Mouse (Mus musculus) limb, embryonic 15.5 days (tissue): ENCODE data around the gene Pdhb. TPM values are rescaled to one million over a fixed set of nuclear protein-coding genes. Genes with fewer than 3 reads are reported as not detected.
A peak's percentile ranks its signal among the peaks of the same experiment; 100 is the strongest.

Experiments
- ATAC-seq: fragments of 200-750 bp; cut with Nextera tagmentation; 2 replicates; pipeline ENCODE4 v1.8.0; 2017; ENCODE audit warnings: low read depth, moderate TSS enrichment; ENCODE audit not compliant: insufficient number of reproducible peaks, low FRiP score, low TSS enrichment
- H3K27ac ChIP-seq: fragments of 300-500 bp; sonication (generic); 2 replicates; pipeline ENCODE4 v1.5.1; 2015; ENCODE audit warnings: moderate library complexity, mild to moderate bottlenecking, inconsistent platforms
- H3K27me3 ChIP-seq: fragments of 300-500 bp; sonication (generic); 2 replicates; pipeline ENCODE4 v1.6.1; 2015; ENCODE audit warnings: inconsistent platforms
- H3K36me3 ChIP-seq: fragments of 300-500 bp; sonication (generic); 2 replicates; pipeline ENCODE4 v1.6.1; 2015; ENCODE audit warnings: inconsistent platforms
- H3K4me1 ChIP-seq: fragments of 300-500 bp; sonication (generic); 2 replicates; pipeline ENCODE4 v1.6.1; 2015; ENCODE audit warnings: inconsistent platforms
- H3K4me2 ChIP-seq: fragments of 300-500 bp; sonication (generic); 2 replicates; pipeline ENCODE4 v1.6.1; 2015; ENCODE audit warnings: mild to moderate bottlenecking, inconsistent platforms
- H3K4me3 ChIP-seq: fragments of 300-500 bp; sonication (generic); 2 replicates; pipeline ENCODE4 v1.5.1; 2015; ENCODE audit warnings: mild to moderate bottlenecking, inconsistent platforms
- H3K9ac ChIP-seq: fragments of 300-500 bp; sonication (generic); 2 replicates; pipeline ENCODE4 v1.6.1; 2015; ENCODE audit warnings: inconsistent platforms
- H3K9me3 ChIP-seq: fragments of 300-500 bp; sonication (generic); 2 replicates; pipeline ENCODE4 v1.6.1; 2016; ENCODE audit warnings: inconsistent platforms
- WGBS: fragments of 180-500 bp; shearing (Covaris S2); methylation state at CpG from one replicate; pipeline ENCODE4 v1.1.7; 2015; 5-methylcytosine and 5-hydroxymethylcytosine counted together
- polyA plus RNA-seq: library from polyadenylated mRNA; unstranded; fragments of >200 nt; fragmentation: Nextera tagmentation; extraction: Ambion mirVana; gene quantifications from 2 replicates; pipeline ENCODE4 v1.2.1, GENCODE M21; 2015

Gene Pdhb
- polyA plus RNA-seq = 171 and 200 TPM in 2 replicates

- under 1% methylated on average over 64 of the region's 64 CpGs for WGBS
Observed at GRCm38 (mm10) chr14:8172507-8173410, at the start of gene Pdhb. Gene Pdhb, minus strand, starts transcription at chr14:8173025.

GRCm38 (mm10) chr14:8222561-8222960 lies 49.7 kb upstream of the Pdhb start:
- WGBS = 96% methylated on average over 16 of the region's 16 CpGs
- no peak overlapping the region for H3K9ac ChIP-seq
- H3K4me2 ChIP-seq = no peak overlapping the region
- no peaks in the 10 kb centered on the region for H3K27me3 ChIP-seq
- peaks cover 12% of the 10 kb centered on the region for H3K36me3 ChIP-seq
- ATAC-seq = no peak
- H3K4me3 ChIP-seq = no peak overlapping the region
- H3K9me3 ChIP-seq = no peaks in the 10 kb centered on the region
- no peaks in the 10 kb centered on the region for H3K4me1 ChIP-seq
- H3K27ac ChIP-seq = no peak overlapping the region

More at GRCm38 (mm10) chr14:8172507-8173410, at the start of gene Pdhb:
- Histone ChIP-seq H3K4me2 (peak within 1 kb of the TSS; percentile 76), H3K9me3 (no peaks in the 10 kb centered on the region), H3K36me3 (peaks cover 32% of the 10 kb centered on the region), H3K4me3 (peak within 1 kb of the TSS; percentile 96), H3K9ac (peak within 1 kb of the TSS; percentile 94), H3K4me1 (peaks cover 9% of the 10 kb centered on the region), H3K27ac (peak within 1 kb of the TSS; percentile 83), H3K27me3 (no peaks in the 10 kb centered on the region)
- peak; percentile 99 for ATAC-seq

DNA sequence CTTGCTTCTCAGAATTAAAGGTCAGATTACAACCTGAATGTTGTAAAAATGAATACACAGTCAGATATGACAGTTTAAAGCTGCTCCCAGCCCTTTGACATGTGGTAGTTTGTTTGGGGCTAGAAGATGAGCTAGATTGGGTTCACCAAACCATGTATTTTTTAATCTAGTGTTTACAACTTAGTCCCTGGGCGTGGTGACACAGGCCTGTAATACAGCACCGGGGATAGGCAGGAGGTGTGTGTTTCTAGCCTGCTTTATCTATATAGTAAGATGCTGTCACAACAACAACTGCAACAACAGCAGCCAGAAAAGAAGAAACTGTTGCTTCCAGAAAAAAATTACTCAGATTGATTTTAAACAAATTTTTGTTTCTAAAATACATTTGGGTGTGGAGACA lies 48.1 kb upstream of the Pdhb start:
- H3K4me3 ChIP-seq = no peak overlapping the region
- H3K9ac ChIP-seq = no peak overlapping the region
- H3K27ac ChIP-seq = no peak overlapping the region
- no peaks in the 10 kb centered on the region for H3K9me3 ChIP-seq
- WGBS = 87% methylated on average over 2 of the region's 2 CpGs
- H3K27me3 ChIP-seq = no peaks in the 10 kb centered on the region
- ATAC-seq = no peak
- peaks cover 12% of the 10 kb centered on the region for H3K36me3 ChIP-seq
- no peak overlapping the region for H3K4me2 ChIP-seq
- no peaks in the 10 kb centered on the region; the same call in 1 of the 2 replicates for H3K4me1 ChIP-seq

- Histone ChIP-seq H3K4me2 (no peak overlapping the region), H3K4me3 (no peak overlapping the region), H3K27ac (no peak overlapping the region), H3K9me3 (no peaks in the 10 kb centered on the region), H3K27me3 (no peaks in the 10 kb centered on the region), H3K36me3 (peaks cover 12% of the 10 kb centered on the region), H3K4me1 (peaks cover 5% of the 10 kb centered on the region), H3K9ac (no peak overlapping the region)
- WGBS = 74% methylated on average over 7 of the region's 7 CpGs
- no peak for ATAC-seq
Observed at GRCm38 (mm10) chr14:8220306-8220705, 47.5 kb upstream of the Pdhb start.

DNA sequence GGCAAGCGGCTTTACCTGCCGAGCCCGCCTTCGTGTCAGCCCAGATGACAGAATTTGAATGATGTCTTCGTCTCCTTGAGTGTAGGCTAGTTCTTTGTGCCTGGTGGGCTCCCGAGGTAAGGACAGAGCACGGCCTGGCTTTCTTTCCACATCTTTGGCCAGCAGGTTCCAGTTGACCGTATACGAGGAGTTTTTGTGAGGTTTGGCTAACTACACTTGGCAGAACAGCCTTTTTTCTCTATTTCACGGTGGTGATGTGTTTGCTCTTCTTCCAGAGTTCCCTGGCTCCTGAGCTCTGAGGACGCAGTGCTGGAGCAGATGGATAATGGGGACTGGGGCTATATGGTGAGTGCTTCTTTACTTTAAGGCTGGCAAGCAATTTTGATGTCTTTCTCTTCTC lies 47.1 kb upstream of the Pdhb start:
- no peak overlapping the region for H3K4me3 ChIP-seq
- peaks cover 12% of the 10 kb centered on the region for H3K36me3 ChIP-seq
- no peaks in the 10 kb centered on the region for H3K27me3 ChIP-seq
- no peak overlapping the region for H3K9ac ChIP-seq
- H3K4me2 ChIP-seq = no peak overlapping the region
- H3K9me3 ChIP-seq = no peaks in the 10 kb centered on the region
- WGBS = 80% methylated on average over 11 of the region's 11 CpGs
- no peak overlapping the region for H3K27ac ChIP-seq
- ATAC-seq = no peak
- peaks cover 9% of the 10 kb centered on the region for H3K4me1 ChIP-seq

GRCm38 (mm10) chr14:8218730-8219380 lies 46.0 kb upstream of the Pdhb start:
- H3K27ac ChIP-seq = no peak overlapping the region
- no peak overlapping the region for H3K4me3 ChIP-seq
- H3K4me2 ChIP-seq = no peak overlapping the region
- no peak for ATAC-seq
- H3K36me3 ChIP-seq = peaks cover 12% of the 10 kb centered on the region
- no peaks in the 10 kb centered on the region for H3K9me3 ChIP-seq
- no peak overlapping the region for H3K9ac ChIP-seq
- no peaks in the 10 kb centered on the region for H3K27me3 ChIP-seq
- H3K4me1 ChIP-seq = peaks cover 12% of the 10 kb centered on the region
- 43% methylated on average over 10 of the region's 10 CpGs for WGBS

DNA sequence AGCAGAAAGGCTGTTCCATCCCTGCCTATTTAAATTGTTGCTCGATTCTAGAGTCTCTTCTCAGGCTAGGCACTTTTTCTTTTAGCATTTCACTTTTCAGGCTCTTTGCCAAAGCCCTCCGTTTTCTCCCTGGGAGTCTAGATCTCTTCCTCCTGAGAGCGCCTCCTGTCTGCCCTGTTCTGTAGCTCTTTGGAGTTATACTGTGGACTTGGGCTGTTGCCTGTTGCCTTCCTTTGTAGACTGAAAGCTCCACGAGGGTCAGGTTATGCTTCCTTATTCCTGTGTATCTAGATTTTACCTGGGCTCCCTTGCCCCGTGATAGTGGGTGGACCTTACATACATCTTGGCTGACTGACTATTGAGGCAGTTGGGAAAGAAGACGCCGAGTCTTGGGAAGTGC lies 45.4 kb upstream of the Pdhb start:
- H3K9ac ChIP-seq = no peak overlapping the region
- H3K9me3 ChIP-seq = no peaks in the 10 kb centered on the region
- no peak for ATAC-seq
- no peaks in the 10 kb centered on the region for H3K27me3 ChIP-seq
- no peak overlapping the region for H3K27ac ChIP-seq
- 54% methylated on average over 7 of the region's 7 CpGs for WGBS
- no peak overlapping the region for H3K4me2 ChIP-seq
- peaks cover 16% of the 10 kb centered on the region for H3K4me1 ChIP-seq
- H3K36me3 ChIP-seq = peaks cover 12% of the 10 kb centered on the region
- no peak overlapping the region for H3K4me3 ChIP-seq

GRCm38 (mm10) chr14:8216100-8216499 lies 43.3 kb upstream of the Pdhb start:
- H3K4me2 ChIP-seq = no peak overlapping the region
- no peak overlapping the region for H3K4me3 ChIP-seq
- peaks cover 16% of the 10 kb centered on the region for H3K4me1 ChIP-seq
- ATAC-seq = no peak
- H3K27me3 ChIP-seq = no peaks in the 10 kb centered on the region
- 63% methylated on average over 5 of the region's 5 CpGs for WGBS
- no peak overlapping the region for H3K27ac ChIP-seq
- no peak overlapping the region for H3K9ac ChIP-seq
- H3K36me3 ChIP-seq = no peaks in the 10 kb centered on the region
- H3K9me3 ChIP-seq = no peaks in the 10 kb centered on the region

GRCm38 (mm10) chr14:8215208-8215778 lies 42.5 kb upstream of the Pdhb start:
- Histone ChIP-seq H3K4me1 (peaks cover 16% of the 10 kb centered on the region), H3K36me3 (no peaks in the 10 kb centered on the region), H3K9ac (no peak overlapping the region), H3K27me3 (no peaks in the 10 kb centered on the region), H3K4me2 (peak overlapping the region; percentile 88), H3K27ac (no peak overlapping the region), H3K9me3 (no peaks in the 10 kb centered on the region), H3K4me3 (peak overlapping the region; percentile 75)
- no peak for ATAC-seq
- WGBS = 20% methylated on average over 21 of the region's 21 CpGs

DNA sequence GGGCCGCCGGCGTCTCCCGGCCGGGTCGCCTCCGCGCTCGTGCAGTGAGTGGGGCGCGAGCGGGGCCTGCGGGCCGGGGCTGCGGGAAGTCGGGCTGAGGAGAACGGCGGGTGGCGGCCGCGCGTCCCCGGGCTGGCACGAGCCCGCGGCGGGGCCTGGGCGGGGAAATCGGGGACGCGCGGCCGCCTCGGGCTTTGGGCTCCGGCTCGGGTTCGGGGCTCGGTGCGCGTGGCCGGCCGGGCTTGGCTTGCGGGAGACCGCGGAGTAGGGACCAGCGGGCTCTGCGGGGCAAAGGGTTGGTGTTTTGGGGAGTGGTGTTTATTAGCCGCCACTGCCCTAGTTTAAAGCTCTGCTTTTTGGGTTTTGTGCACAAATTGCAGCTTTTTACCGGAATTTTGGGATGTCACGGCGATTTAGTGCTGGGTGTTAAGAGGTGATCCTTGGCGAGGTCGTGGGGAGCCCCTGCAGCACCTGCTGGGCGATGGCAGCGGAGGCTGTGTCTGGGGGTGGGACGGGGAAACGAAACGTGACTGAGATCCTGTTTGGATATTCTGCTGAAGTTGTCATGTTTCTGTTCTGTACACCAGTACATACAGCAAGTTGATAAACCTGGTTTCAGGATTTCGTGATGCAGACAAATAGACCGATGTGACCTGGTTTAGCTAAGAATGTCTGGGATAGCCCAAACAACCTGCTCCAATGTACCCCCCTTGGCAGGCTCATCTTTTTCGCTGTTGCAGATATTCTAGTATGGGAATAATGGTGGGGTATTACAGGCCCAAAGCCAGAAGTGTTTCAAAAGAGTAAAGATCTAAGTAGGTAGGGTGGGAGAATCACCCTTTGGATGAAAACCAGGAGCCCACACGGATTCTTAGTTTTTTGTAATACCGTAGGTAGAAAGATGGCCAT lies 41.7 kb upstream of the Pdhb start:
- peak; percentile 60 for ATAC-seq
- Histone ChIP-seq H3K4me1 (peaks cover 16% of the 10 kb centered on the region), H3K27me3 (no peaks in the 10 kb centered on the region), H3K9me3 (no peaks in the 10 kb centered on the region), H3K36me3 (no peaks in the 10 kb centered on the region), H3K27ac (peak overlapping the region; percentile 95), H3K4me2 (peak overlapping the region; percentile 88), H3K4me3 (peak overlapping the region; percentile 75), H3K9ac (peak overlapping the region; percentile 96)
- WGBS = 4% methylated on average over 53 of the region's 63 CpGs

- Histone ChIP-seq H3K4me3 (peak within 1 kb of the TSS; percentile 75), H3K9ac (peak within 1 kb of the TSS; percentile 96), H3K27me3 (no peaks in the 10 kb centered on the region), H3K9me3 (no peaks in the 10 kb centered on the region), H3K36me3 (no peaks in the 10 kb centered on the region), H3K4me2 (peak within 1 kb of the TSS; percentile 88), H3K4me1 (peaks cover 16% of the 10 kb centered on the region), H3K27ac (peak within 1 kb of the TSS; percentile 95)
- ATAC-seq = peak; percentile 97
- WGBS = 0% methylated on average over 11 of the region's 49 CpGs
Observed at GRCm38 (mm10) chr14:8213803-8214224, 41.0 kb upstream of the Pdhb start, which contains the start of gene Kctd6. Gene Kctd6, plus strand, starts transcription at chr14:8214140.
